Mouse (Mus musculus) embryonic fibroblast, embryonic 13.5 days (primary cell): ENCODE data around the gene Sprr1a.

Experiments
- CTCF ChIP-seq: IDR thresholded peaks from 2 replicates; pipeline ENCODE4 v1.5.1; 2011; ENCODE audit warnings: mild to moderate bottlenecking, control low read depth, low read length, moderate library complexity, borderline replicate concordance; ENCODE audit not compliant: insufficient read depth
- POLR2A ChIP-seq: IDR thresholded peaks from 2 replicates; pipeline ENCODE4 v1.6.1; 2011; ENCODE audit warnings: low read depth, mild to moderate bottlenecking, control low read depth, low read length, moderate library complexity

GRCm38 (mm10) chr3:92455151-92455550 is 30.5 kb downstream of the Sprr1a start:
- TF ChIP-seq POLR2A (no peak), CTCF (no peak)
